Mouse (Mus musculus) spleen, adult 2 months (tissue): ENCODE results near the gene Arhgap25. TPM values are rescaled to one million over a fixed set of nuclear protein-coding genes. Genes with fewer than 3 reads are reported as not detected.
"Not testable (repeated sequence)": the region's sequence is repeated elsewhere in the genome, so short reads cannot be mapped to it uniquely, and the experiment has no call there.

Source experiments
- DNase-seq, 2 experiments: peaks; one replicate each; pipeline versions ENCODE4 v3.0.0 to v3.0.0-alpha.2; 2012 to 2021; ENCODE audit warnings: low spot score in 2 of 2, low read depth in 1 of 2
- H3K27ac ChIP-seq: fragments of 200-500 bp; 2 replicates; pipeline ENCODE4 v1.5.1; 2012; ENCODE audit warnings: low read length, inconsistent platforms; ENCODE audit not compliant: insufficient read depth
- H3K27me3 ChIP-seq: fragments of 200-500 bp; 2 replicates; pipeline ENCODE4 v1.6.1; 2012; ENCODE audit warnings: mild to moderate bottlenecking, moderate library complexity, low read length, inconsistent platforms; ENCODE audit not compliant: control insufficient read depth, insufficient read depth
- H3K36me3 ChIP-seq: fragments of 200-500 bp; 2 replicates; pipeline ENCODE4 v1.6.1; 2012; ENCODE audit warnings: mild to moderate bottlenecking, low read length, inconsistent platforms; ENCODE audit not compliant: control insufficient read depth, insufficient read depth
- H3K4me1 ChIP-seq: fragments of 200-500 bp; 2 replicates; pipeline ENCODE4 v1.6.1; 2011; ENCODE audit warnings: inconsistent platforms; ENCODE audit not compliant: control insufficient read depth, insufficient read depth, insufficient read length
- H3K4me3 ChIP-seq: fragments of 200-500 bp; 2 replicates; pipeline ENCODE4 v1.5.1; 2011; ENCODE audit warnings: mild to moderate bottlenecking, inconsistent platforms; ENCODE audit not compliant: insufficient read depth, insufficient read length; ENCODE audit errors: extremely low read depth
- CTCF ChIP-seq: fragments of 200-500 bp; IDR thresholded peaks from 2 replicates; pipeline ENCODE4 v1.5.1; 2011; ENCODE audit warnings: mild to moderate bottlenecking, inconsistent platforms; ENCODE audit not compliant: insufficient read depth, insufficient read length, insufficient replicate concordance; ENCODE audit errors: extremely low read depth
- POLR2A ChIP-seq: fragments of 200-500 bp; IDR thresholded peaks from 2 replicates; pipeline ENCODE4 v1.6.1; 2011; ENCODE audit warnings: low read depth, low read length, inconsistent platforms
- whole genome bisulfite sequencing: fragments of 180-500 bp; shearing (Covaris S2); methylation state at CpG from one replicate; pipeline ENCODE4 v1.1.7; 2018; 5-methylcytosine and 5-hydroxymethylcytosine counted together
- polyA plus RNA-seq: library from polyadenylated mRNA; depleted of rRNA; stranded (reverse); fragments of >200 nt; gene quantifications from 2 replicates; pipeline ENCODE4 v1.2.3, GENCODE M21; 2012; rRNA removed

The Arhgap25 gene
- 17.3 and 18.0 TPM in 2 replicates for polyA plus RNA-seq

- Histone ChIP-seq H3K4me3 (peak within 1 kb of the TSS; percentile 58), H3K4me1 (peaks cover 50% of the 10 kb centered on the region), H3K36me3 (peaks cover 6% of the 10 kb centered on the region; the same call in 1 of the 2 replicates), H3K27me3 (no peaks in the 10 kb centered on the region), H3K27ac (peak within 1 kb of the TSS; percentile 97)
- TF ChIP-seq CTCF (no peak), POLR2A (peak; percentile 27)
- WGBS = 6% methylated on average over 14 of the region's 14 CpGs
- peak; percentile 53 to 63 for DNase-seq
Observed at GRCm38 (mm10) chr6:87532953-87533710, at the start of gene Arhgap25. Gene Arhgap25 (minus strand): TSS chr6:87533259.

- DNase-seq = no peak
- 14% methylated on average over 6 of the region's 6 CpGs for WGBS
- no peak overlapping the region for H3K4me3 ChIP-seq
- no peaks in the 10 kb centered on the region for H3K36me3 ChIP-seq
- no peaks in the 10 kb centered on the region for H3K27me3 ChIP-seq
- peaks cover 3% of the 10 kb centered on the region; the same call in 1 of the 2 replicates for H3K4me1 ChIP-seq
- TF ChIP-seq POLR2A (no peak), CTCF (no peak)
- H3K27ac ChIP-seq = no peak overlapping the region; the same call in 1 of the 2 replicates
Observed at GRCm38 (mm10) chr6:87582456-87582855, 49.4 kb upstream of the Arhgap25 start.

- 90% methylated on average over 18 of the region's 18 CpGs for WGBS
- Histone ChIP-seq H3K4me1 (peaks cover 3% of the 10 kb centered on the region; the same call in 1 of the 2 replicates), H3K27me3 (no peaks in the 10 kb centered on the region), H3K4me3 (no peak overlapping the region), H3K36me3 (no peaks in the 10 kb centered on the region), H3K27ac (no peak overlapping the region)
- TF ChIP-seq CTCF (no peak), POLR2A (no peak)
- no peak for DNase-seq
Observed at GRCm38 (mm10) chr6:87581581-87581980, 48.5 kb upstream of the Arhgap25 start.

- no peak for DNase-seq
- TF ChIP-seq POLR2A = no peak
- TF ChIP-seq CTCF = no peak
- Histone ChIP-seq H3K27me3 (no peaks in the 10 kb centered on the region), H3K4me3 (no peak overlapping the region), H3K27ac (no peak overlapping the region), H3K36me3 (no peaks in the 10 kb centered on the region), H3K4me1 (peaks cover 3% of the 10 kb centered on the region; the same call in 1 of the 2 replicates)
- WGBS = 91% methylated on average over 15 of the region's 15 CpGs
Observed at GRCm38 (mm10) chr6:87581071-87581470, 48.0 kb upstream of the Arhgap25 start.

GRCm38 (mm10) chr6:87578247-87578646 is 45.2 kb upstream of the Arhgap25 start:
- no peak overlapping the region for H3K27ac ChIP-seq
- no peaks in the 10 kb centered on the region for H3K27me3 ChIP-seq
- no peak for DNase-seq
- TF ChIP-seq CTCF (no peak), POLR2A (no peak)
- no peak overlapping the region for H3K4me3 ChIP-seq
- H3K36me3 ChIP-seq = no peaks in the 10 kb centered on the region
- peaks cover 3% of the 10 kb centered on the region; the same call in 1 of the 2 replicates for H3K4me1 ChIP-seq
- 77% methylated on average over 9 of the region's 9 CpGs for WGBS

- 80% methylated on average over 4 of the region's 4 CpGs for WGBS
- DNase-seq = no peak
- Histone ChIP-seq H3K27me3 (no peaks in the 10 kb centered on the region), H3K36me3 (no peaks in the 10 kb centered on the region), H3K27ac (no peak overlapping the region), H3K4me1 (no peaks in the 10 kb centered on the region), H3K4me3 (no peak overlapping the region)
- TF ChIP-seq CTCF (no peak), POLR2A (no peak)
Observed at GRCm38 (mm10) chr6:87576648-87577330, 43.7 kb upstream of the Arhgap25 start.

- DNase-seq, H3K27me3 ChIP-seq, H3K4me3 ChIP-seq, H3K36me3 ChIP-seq, H3K4me1 ChIP-seq, H3K27ac ChIP-seq: not testable (repeated sequence)
Observed at GRCm38 (mm10) chr6:87571863-87572262, 38.8 kb upstream of the Arhgap25 start.
